Mouse (Mus musculus) midbrain, embryonic 11.5 days (tissue): ENCODE measurements around the gene Prpsap2. TPM values are rescaled to one million over a fixed set of nuclear protein-coding genes. Genes with fewer than 3 reads are reported as not detected.

ENCODE experiments used
- ATAC-seq: fragments of 200-750 bp; cut with Nextera tagmentation; 2 replicates; pipeline ENCODE4 v1.8.0; 2017; ENCODE audit warnings: moderate TSS enrichment, moderate library complexity; ENCODE audit not compliant: low FRiP score
- DNase-seq: peaks from one replicate; pipeline ENCODE4 v3.0.0; 2015; ENCODE audit warnings: low spot score; ENCODE audit errors: missing footprints
- H3K27ac ChIP-seq: fragments of 300-500 bp; sonication (generic); 2 replicates; pipeline ENCODE4 v1.5.1; 2014; ENCODE audit warnings: low read depth, low read length
- H3K27me3 ChIP-seq: fragments of 300-500 bp; sonication (generic); 2 replicates; pipeline ENCODE4 v1.6.1; 2014; ENCODE audit warnings: mild to moderate bottlenecking, low read length, moderate library complexity, mixed read lengths; ENCODE audit not compliant: control insufficient read depth, insufficient read depth
- H3K36me3 ChIP-seq: fragments of 300-500 bp; sonication (generic); 2 replicates; pipeline ENCODE4 v1.6.1; 2014; ENCODE audit warnings: mild to moderate bottlenecking, low read length, moderate library complexity, mixed read lengths; ENCODE audit not compliant: control insufficient read depth, insufficient read depth
- H3K4me1 ChIP-seq: fragments of 300-500 bp; sonication (generic); 2 replicates; pipeline ENCODE4 v1.6.1; 2014; ENCODE audit warnings: low read length; ENCODE audit not compliant: control insufficient read depth, insufficient read depth
- H3K4me2 ChIP-seq: fragments of 300-500 bp; sonication (generic); 2 replicates; pipeline ENCODE4 v1.6.1; 2014; ENCODE audit warnings: mild to moderate bottlenecking, moderate library complexity
- H3K4me3 ChIP-seq: fragments of 300-500 bp; sonication (generic); 2 replicates; pipeline ENCODE4 v1.5.1; 2014; ENCODE audit warnings: low read depth, low read length
- H3K9ac ChIP-seq: fragments of 300-500 bp; sonication (generic); 2 replicates; pipeline ENCODE4 v1.6.1; 2014; ENCODE audit warnings: low read length
- H3K9me3 ChIP-seq: fragments of 300-500 bp; sonication (generic); 2 replicates; pipeline ENCODE4 v1.6.1; 2016; ENCODE audit warnings: low read length; ENCODE audit not compliant: control insufficient read depth
- WGBS: fragments of 180-500 bp; shearing (Covaris S2); extraction: QIAGEN DNeasy Blood & Tissue Kit; methylation state at CpG from one replicate; pipeline ENCODE4 v1.1.7; 2014; 5-methylcytosine and 5-hydroxymethylcytosine counted together
- polyA plus RNA-seq: library from polyadenylated mRNA; unstranded; fragments of >200 nt; fragmentation: Nextera tagmentation; extraction: Ambion mirVana; gene quantifications from 2 replicates; pipeline ENCODE4 v1.2.1, GENCODE M21; 2014

Prpsap2 gene
- polyA plus RNA-seq, 1 experiment from 2014 or later, result 51.7 TPM

GRCm38 (mm10) chr11:61720636-61721035 lies 41.3 kb downstream of the Prpsap2 start, which contains the start of gene Slc5a10:
Gene Slc5a10 (minus strand): TSS chr11:61720826.
- no peak for ATAC-seq
- no peak within 1 kb of the TSS for H3K4me3 ChIP-seq
- no peak within 1 kb of the TSS for H3K9ac ChIP-seq
- 81% methylated on average over 3 of the region's 3 CpGs for WGBS
- no peaks in the 10 kb centered on the region for H3K4me1 ChIP-seq
- no peak within 1 kb of the TSS for H3K27ac ChIP-seq
- no peak within 1 kb of the TSS for H3K4me2 ChIP-seq
- no peaks in the 10 kb centered on the region for H3K36me3 ChIP-seq
- no peak for DNase-seq
- H3K9me3 ChIP-seq, result no peaks in the 10 kb centered on the region
- no peaks in the 10 kb centered on the region for H3K27me3 ChIP-seq

GRCm38 (mm10) chr11:61719826-61720225 lies 42.1 kb downstream of the Prpsap2 start:
- H3K4me3 ChIP-seq, result no peak overlapping the region
- ATAC-seq (no peak), DNase-seq (no peak)
- H3K27me3 ChIP-seq, result no peaks in the 10 kb centered on the region
- no peaks in the 10 kb centered on the region for H3K4me1 ChIP-seq
- no peaks in the 10 kb centered on the region for H3K9me3 ChIP-seq
- no peak overlapping the region for H3K4me2 ChIP-seq
- no peaks in the 10 kb centered on the region for H3K36me3 ChIP-seq
- no peak overlapping the region for H3K9ac ChIP-seq
- 76% methylated on average over 8 of the region's 8 CpGs for WGBS
- H3K27ac ChIP-seq, result no peak overlapping the region

- no peak for ATAC-seq
- no peaks in the 10 kb centered on the region for H3K27me3 ChIP-seq
- no peaks in the 10 kb centered on the region for H3K36me3 ChIP-seq
- no peak overlapping the region for H3K9ac ChIP-seq
- H3K4me3 ChIP-seq, result no peak overlapping the region
- H3K4me1 ChIP-seq, result no peaks in the 10 kb centered on the region
- DNase-seq, result no peak
- H3K4me2 ChIP-seq, result no peak overlapping the region
- 58% methylated on average over 3 of the region's 3 CpGs for WGBS
- no peaks in the 10 kb centered on the region for H3K9me3 ChIP-seq
- H3K27ac ChIP-seq, result no peak overlapping the region
Measured at GRCm38 (mm10) chr11:61719387-61719786, 42.5 kb downstream of the Prpsap2 start.

- Histone ChIP-seq H3K4me2 (no peak overlapping the region), H3K4me1 (no peaks in the 10 kb centered on the region), H3K9ac (no peak overlapping the region), H3K4me3 (no peak overlapping the region), H3K27ac (no peak overlapping the region), H3K27me3 (no peaks in the 10 kb centered on the region), H3K9me3 (no peaks in the 10 kb centered on the region), H3K36me3 (no peaks in the 10 kb centered on the region)
- 68% methylated on average over 5 of the region's 5 CpGs for WGBS
- ATAC-seq (no peak), DNase-seq (no peak)
Measured at GRCm38 (mm10) chr11:61717990-61718389, 43.9 kb downstream of the Prpsap2 start.

- Histone ChIP-seq H3K36me3 (no peaks in the 10 kb centered on the region), H3K9me3 (no peaks in the 10 kb centered on the region), H3K4me1 (no peaks in the 10 kb centered on the region), H3K27me3 (no peaks in the 10 kb centered on the region), H3K4me2 (no peak overlapping the region), H3K27ac (no peak overlapping the region), H3K9ac (no peak overlapping the region), H3K4me3 (no peak overlapping the region)
- no peak for DNase-seq
- ATAC-seq, result no peak
- WGBS, result 70% methylated on average over 6 of the region's 6 CpGs
Measured at GRCm38 (mm10) chr11:61715130-61715529, 46.8 kb downstream of the Prpsap2 start.

- no peaks in the 10 kb centered on the region for H3K27me3 ChIP-seq
- H3K9me3 ChIP-seq, result no peaks in the 10 kb centered on the region
- DNase-seq, result peak; percentile 97
- ATAC-seq, result peak; percentile 50
- H3K4me1 ChIP-seq, result no peaks in the 10 kb centered on the region
- no peaks in the 10 kb centered on the region for H3K36me3 ChIP-seq
- 45% methylated on average over 11 of the region's 11 CpGs for WGBS
- H3K27ac ChIP-seq, result no peak overlapping the region
- H3K4me3 ChIP-seq, result no peak overlapping the region
- H3K4me2 ChIP-seq, result no peak overlapping the region
- H3K9ac ChIP-seq, result no peak overlapping the region
Measured at GRCm38 (mm10) chr11:61714346-61715117, 47.4 kb downstream of the Prpsap2 start.

GRCm38 (mm10) chr11:61713157-61713855 lies 48.6 kb downstream of the Prpsap2 start:
- H3K4me2 ChIP-seq, result no peak overlapping the region
- H3K4me1 ChIP-seq, result no peaks in the 10 kb centered on the region
- no peaks in the 10 kb centered on the region for H3K27me3 ChIP-seq
- WGBS, result 63% methylated on average over 15 of the region's 15 CpGs
- H3K27ac ChIP-seq, result no peak overlapping the region
- H3K9me3 ChIP-seq, result no peaks in the 10 kb centered on the region
- no peak overlapping the region for H3K9ac ChIP-seq
- H3K4me3 ChIP-seq, result no peak overlapping the region
- no peak for ATAC-seq
- DNase-seq, result no peak
- no peaks in the 10 kb centered on the region for H3K36me3 ChIP-seq

GRCm38 (mm10) chr11:61708928-61709327 lies 53.0 kb downstream of the Prpsap2 start:
- H3K36me3 ChIP-seq, result no peaks in the 10 kb centered on the region
- no peak overlapping the region for H3K4me2 ChIP-seq
- no peaks in the 10 kb centered on the region for H3K4me1 ChIP-seq
- H3K27ac ChIP-seq, result no peak overlapping the region
- ATAC-seq (no peak), DNase-seq (no peak)
- no peak overlapping the region for H3K4me3 ChIP-seq
- H3K9me3 ChIP-seq, result no peaks in the 10 kb centered on the region
- no peak overlapping the region for H3K9ac ChIP-seq
- no peaks in the 10 kb centered on the region for H3K27me3 ChIP-seq
- 62% methylated on average over 3 of the region's 3 CpGs for WGBS

- Histone ChIP-seq H3K9me3 (no peaks in the 10 kb centered on the region), H3K9ac (no peak overlapping the region), H3K36me3 (no peaks in the 10 kb centered on the region), H3K4me3 (no peak overlapping the region), H3K4me2 (no peak overlapping the region), H3K27me3 (no peaks in the 10 kb centered on the region), H3K4me1 (peaks cover 6% of the 10 kb centered on the region; the same call in 1 of the 2 replicates), H3K27ac (no peak overlapping the region)
- DNase-seq (no peak), ATAC-seq (no peak)
- WGBS, result 65% methylated on average over 4 of the region's 4 CpGs
Measured at GRCm38 (mm10) chr11:61706232-61706631, 55.7 kb downstream of the Prpsap2 start.
